Mouse (Mus musculus) heart, adult 9 months (tissue): ENCODE measurements at regions not wholly inside any gene's neighbourhood (a gene's known extent, or its start where the extent isn't known, plus 50 kb on each side); places are given as distances from the start of the nearest gene placed in this dataset.

Experiments
- DNase-seq, 2 experiments: peaks; one replicate each; pipeline ENCODE4 v3.0.0; 2022; ENCODE audit warnings: low spot score in 2 of 2

DNA sequence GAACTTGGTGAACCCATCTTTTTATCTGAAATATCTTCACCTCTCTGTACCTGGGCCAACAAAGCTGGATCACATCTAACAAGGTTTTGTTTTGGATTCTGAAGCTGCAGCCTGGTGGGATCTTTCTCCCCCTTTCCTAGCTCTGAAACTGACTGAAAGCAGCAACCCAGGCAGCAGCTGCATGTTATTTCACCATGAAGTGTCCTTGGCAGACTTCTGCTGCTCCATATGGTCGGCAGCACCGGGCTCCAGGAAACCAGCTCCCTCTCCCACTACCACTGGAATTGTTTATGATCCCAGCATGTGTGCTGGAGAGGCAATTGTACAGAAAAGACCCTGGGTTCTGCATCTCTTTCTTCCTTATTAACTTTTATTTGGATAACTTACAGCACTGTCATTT lies 145.0 kb downstream of the Spata18 start:
- no peak for DNase-seq

DNA sequence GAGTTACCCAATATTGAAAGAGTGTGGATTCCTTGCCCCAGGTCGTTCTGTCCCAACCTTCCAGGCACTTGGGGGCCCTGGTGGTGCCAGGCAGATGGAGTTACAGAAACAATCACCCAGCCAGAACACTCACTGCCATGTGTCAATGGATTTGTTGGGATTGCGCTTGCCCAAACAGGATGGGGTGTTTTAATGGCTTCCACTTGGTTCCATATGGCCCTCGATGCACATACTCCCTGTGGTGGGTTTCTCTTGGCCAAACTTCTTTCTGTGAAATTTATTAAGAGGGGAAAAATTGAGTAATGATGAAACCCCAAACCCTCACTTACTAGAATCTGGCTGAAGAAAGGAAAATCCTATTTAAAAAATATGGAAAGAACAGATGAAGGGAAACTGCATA lies 146.8 kb downstream of the Spata18 start:
- no peak for DNase-seq

DNA sequence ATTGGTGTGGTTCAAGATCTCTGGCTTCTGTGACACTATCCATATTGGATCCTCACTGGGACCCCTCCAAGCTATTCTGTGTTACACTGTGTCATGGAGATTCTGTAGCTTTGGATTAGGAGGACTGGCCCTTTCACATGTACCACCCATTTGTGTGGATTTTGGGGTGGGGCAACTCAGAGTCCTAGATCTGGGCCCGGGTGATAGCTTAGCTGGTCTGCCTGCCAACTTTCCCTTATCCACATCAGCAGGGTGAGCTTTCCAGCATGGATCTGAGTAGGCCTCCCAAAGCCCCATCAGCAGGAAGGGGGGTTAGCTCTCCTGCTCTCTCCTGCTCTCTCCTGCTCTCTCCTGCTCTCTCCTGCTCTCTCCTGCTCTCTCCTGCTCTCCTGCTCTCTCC lies 152.3 kb downstream of the Spata18 start:
- DNase-seq: peak in 1 of 2 experiments; percentile 47

DNA sequence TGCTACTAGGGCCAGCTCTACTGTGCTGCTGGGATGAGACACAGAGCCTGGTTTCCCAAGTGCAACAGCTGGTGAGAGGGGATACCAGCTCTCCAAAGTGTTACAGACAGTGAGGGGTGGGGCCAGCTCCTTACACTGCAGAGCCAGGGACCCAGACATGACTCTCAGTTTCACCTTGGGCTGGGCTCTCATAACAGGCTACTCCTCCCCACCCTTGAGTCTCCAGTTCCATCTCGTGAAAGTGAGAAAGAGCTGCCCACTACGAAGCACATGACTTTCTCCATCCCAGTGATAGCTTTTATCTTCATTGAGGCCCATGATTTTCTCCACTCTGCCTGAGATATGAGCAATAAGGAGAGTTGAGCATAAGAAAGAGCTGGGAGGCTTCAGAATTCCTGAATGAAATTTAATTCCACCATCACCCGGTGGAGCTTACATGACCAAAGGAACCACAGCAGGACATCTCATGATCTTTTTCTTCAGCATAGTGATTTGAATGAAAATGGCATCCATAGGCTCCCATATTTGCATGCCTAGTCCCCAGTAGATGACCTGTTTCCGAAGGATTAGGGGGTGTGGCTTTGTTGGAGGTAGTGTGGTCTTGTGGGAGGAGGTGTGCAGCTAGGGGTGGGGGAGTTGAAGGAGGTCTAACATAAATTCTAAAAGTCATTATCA lies 153.5 kb downstream of the Spata18 start:
- no peak for DNase-seq

DNA sequence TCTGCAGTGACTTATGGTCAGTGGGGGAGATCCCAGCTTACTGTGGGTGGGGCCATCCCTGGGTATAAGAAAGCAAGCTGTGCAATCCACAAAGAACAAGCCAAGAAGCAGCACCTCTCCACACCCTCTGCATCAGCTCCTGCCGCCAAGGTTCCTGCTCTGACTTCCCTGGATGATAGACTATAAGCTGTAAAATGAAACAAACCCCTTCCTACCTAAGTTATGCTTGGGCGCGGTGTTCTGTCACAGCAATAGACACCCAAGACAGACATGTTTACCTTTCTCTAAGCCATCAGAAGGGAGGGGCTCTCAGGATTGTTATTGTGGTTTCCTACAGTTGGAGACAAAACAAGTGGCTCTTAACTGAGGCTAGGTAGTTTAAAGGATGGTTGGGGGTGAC lies 159.5 kb downstream of the Spata18 start:
- DNase-seq: no peak

DNA sequence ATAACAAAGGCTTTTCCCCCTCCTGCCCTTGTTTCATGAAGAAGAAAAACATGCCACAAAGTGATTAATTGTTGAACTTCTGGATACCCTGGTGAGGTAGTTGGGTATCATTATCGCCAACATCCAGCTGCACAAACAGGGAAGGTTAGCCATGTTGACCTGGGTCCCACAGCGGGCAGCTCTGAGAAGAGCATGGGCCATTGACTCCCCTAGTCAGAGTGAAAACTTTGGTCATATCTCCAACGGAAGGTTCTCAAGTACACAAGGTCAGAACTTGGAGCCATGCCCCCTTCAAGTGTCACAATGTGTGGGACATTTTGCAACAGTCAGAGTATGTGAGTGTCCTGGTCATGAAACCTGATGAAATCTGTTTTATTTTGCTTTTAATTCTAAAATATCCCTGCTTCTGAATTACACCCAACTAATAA lies 159.9 kb downstream of the Spata18 start:
- no peak for DNase-seq

DNA sequence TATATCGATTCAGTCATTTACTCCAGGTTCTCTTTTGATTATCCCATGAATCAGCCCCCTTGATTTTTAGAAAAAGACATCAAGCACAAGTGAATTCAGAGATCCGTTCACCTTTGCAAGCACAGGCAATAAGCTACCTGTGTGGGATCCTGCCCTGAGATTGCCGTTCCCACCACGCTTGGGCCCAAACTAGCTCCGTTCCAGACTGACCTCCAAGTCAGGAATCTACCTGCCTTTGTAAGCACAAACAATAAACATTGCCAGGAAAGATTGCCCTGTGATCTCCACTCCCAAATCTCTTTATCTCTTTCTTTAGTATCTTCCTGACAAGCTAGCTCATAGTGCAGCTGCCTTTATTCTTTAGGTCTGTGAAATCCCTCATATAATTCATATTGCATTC lies 164.6 kb downstream of the Spata18 start:
- DNase-seq: no peak

DNA sequence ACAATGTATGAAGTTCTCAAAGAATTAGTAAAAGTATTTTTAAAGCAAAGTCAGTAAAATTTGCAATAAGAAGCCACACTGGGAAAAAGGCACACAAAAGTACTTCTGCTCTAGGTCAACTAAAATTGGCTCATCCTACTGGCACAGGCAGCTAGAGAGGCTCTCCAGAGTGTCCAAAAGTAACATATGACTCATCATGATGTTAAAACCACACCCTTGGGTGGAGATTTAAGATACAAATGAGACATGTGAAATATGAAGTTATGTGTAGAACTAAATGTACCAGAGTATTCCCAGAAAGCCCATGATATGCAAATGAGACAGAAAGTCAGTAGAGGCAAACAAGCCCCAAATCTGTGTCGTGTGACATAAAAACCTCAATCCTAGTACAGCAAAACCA lies 166.0 kb downstream of the Spata18 start:
- DNase-seq: peak; percentile 45 to 60

DNA sequence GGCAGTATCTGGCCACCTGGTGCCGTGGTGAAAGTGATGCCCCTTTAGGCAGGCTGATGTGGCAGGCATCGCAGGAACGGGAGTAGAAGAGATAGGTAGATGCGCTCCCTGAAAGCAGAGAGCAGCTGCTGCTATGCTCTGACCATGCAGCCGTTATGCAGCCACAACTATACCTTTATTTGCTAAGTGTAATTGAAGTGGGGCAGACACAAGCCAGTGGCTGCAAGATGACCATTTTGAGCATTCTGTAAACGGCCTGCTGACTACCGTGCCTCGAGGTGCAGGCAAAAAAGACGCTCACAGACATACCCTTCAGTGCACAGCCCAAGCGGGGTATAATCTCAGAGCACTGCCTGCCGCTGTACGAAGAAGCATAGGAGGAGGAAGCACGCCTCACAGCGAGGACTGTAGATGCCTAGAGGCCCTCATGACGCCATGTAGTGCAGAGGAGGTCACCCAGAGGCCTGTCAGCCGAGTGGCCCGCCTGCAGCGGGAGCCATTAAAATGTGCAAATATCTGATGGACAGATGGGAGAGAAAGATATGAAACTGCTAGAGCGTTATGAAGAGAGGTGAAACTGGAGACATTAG lies 170.9 kb downstream of the Spata18 start:
- no peak for DNase-seq

DNA sequence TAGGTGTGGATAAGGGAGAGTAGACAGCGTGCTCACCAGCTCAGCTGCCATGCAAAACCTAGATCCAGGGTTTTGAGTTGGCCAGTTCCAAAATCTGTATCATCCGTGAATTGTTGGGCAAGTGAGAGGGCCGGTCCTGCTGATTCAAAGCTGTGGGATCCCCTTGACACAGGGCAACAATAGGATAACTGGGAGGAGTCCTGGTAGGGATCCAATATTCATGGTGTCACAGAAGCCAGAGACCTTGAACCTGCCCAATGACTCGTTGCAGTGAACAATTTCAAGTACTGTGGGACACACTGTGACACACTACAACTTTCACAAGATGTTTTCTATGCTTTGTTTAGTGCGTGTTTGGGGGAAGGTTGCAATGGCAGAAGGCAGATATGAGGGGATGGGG lies 172.2 kb downstream of the Spata18 start:
- DNase-seq: no peak

DNA sequence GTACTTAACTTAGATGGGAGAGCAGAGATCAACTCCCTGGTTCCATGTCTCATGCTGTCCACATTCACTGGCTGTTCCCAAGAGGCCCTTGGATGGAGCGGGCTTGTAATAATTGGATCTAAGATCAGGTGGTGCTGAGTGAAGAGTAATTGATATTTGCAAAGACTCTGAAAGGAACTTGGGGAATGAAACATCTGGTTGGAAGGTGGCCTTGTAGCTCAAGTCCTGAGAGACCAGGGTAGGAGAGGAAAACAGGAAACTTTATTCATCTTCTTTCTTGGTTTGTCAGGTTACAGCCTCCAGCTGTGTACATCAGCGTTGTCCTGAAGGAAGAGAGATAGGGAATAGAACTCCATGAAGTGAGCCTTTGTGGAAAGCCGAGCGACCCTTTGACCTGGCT lies 175.8 kb downstream of the Spata18 start:
- DNase-seq: peak; percentile 24 to 30

DNA sequence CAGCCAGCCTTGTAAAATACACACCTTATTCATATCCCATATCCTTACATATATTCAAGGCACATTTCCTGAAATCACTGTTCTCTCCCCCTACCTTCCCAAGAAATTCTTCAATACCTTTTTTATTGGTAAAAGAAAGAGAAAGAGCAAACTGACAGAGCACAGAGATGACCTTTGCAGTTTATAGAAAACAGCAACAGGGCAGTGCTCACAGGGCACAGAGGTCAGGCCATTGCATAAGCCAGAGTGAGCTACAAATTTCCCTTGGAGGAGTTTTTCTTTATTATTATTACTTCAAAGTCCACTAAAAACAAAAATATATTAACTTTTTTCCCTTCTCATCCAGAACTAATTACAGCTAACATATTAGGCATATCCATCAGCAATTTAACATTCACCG lies 182.5 kb downstream of the Spata18 start:
- no peak for DNase-seq

DNA sequence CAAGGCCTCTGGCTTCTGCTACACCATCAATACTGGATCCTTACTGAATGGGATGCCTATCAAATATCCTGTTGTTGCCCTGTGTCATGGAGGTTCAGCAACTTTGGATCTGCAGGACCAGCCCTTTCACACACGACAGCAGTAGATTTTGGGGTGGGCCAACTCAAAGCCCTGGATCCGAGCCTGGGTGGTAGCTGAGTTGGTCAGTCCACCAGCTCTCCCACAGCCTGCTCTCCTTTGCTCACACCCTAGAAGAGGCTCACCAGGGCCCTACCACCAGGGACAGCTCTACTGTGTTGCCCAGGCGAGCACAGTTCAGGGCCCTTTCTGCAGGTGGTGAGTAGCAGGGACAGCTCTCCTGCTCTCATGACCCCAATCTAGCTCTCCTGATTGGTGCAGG lies 192.6 kb downstream of the Spata18 start:
- no peak for DNase-seq

DNA sequence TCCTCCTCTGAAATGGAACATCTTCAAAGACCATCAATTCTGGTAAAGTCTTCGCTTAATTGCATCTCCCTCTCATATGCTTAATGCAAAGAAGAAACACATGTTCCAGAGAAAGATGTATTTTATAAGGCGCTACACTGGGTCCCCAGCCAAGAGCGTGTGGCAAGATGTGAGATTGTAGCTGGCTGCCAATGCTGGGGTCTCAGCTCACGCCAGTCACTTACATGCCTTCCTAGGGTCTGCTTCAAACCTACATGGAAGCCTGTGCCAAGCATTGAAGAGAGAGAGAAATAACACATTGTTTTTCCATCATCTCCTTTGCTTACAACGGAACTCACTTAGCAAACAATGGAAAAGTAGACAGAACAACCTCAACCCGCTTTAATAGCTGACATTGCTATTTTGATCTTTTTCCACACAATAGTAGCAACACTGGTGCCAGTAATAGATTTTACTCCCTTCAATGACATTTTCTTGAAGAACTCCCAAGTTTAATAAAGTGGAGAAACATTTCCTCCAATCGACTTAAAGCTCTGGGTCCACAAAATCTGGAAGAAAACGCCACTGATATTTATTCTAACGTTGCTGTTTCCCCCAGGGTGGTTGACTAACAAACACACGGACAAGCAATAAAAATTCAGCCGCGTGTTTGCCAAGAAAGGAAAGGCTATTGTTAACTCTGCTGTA lies 195.1 kb downstream of the Spata18 start:
- peak in 1 of 2 experiments; percentile 58 for DNase-seq

DNA sequence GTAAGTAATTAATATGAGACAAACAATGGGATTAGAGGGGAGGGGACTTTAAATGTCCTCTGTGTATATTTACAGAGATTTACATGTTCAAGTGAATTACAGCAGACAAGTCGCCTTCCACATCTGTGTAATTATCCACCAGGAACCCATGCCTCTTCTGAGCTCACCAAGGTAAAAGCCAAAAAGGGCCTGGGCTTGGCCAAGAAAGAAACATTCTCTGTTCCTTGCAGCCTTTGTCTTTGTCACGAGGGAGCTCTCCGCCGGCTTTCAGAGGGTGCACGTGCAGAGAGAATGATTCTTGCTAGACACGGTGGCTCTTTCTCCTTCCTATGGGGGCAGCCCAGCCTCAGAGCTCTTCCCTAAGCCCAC lies 195.6 kb downstream of the Spata18 start:
- peak in 1 of 2 experiments; percentile 28 for DNase-seq

DNA sequence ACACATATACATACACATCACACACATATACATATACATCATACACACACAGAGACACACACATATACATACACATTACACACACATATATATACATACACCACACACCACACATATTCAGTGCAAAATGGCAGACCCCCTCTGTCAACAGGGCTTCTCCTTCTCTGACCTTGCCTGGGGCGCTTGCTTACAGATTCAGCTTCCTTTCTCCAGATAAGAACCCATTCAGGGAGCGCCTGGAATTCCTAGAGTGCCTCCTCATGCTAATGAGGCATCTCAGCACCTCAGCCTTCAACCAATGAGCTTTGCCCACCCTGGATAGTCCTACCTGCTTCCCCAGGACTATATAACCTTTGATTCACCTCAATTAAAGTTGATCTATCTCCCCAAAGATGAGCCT lies 200.3 kb downstream of the Spata18 start:
- DNase-seq: no peak

DNA sequence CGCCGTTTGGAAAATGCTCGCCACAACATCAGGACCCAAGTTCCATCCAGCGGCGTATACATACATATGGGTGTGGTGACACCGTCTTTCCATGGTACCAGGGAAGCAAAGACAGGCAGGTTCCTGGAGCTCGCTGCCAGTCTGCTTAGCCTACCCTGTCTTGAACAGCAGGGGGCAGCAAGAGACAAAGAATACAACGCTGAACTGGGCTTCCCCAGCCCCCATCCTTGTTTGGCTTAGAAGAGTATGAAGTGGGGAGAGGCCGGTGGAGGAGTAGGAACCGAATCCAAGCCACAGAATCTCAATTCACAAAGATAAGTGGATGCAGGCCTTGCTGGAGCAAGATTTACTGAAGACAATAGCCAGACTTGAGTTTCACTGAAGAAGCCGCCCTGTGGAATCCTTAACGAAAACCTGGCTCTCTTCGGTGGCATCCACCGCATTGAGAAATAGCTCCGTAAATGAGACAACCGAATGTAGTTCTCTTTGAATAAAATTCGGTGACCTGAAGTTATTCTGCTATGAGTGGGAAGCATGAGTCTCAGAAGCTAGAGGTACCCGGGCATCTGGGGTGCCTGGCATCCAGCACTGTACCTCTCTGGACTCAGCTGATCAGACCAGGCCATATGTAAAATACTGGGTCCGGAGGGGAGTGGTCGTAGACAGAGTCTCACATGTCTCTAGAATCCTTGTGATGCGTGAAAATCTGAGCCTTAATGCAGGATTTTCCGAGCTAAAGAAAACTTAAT lies 203.0 kb downstream of the Spata18 start:
- peak; percentile 64 to 79 for DNase-seq

DNA sequence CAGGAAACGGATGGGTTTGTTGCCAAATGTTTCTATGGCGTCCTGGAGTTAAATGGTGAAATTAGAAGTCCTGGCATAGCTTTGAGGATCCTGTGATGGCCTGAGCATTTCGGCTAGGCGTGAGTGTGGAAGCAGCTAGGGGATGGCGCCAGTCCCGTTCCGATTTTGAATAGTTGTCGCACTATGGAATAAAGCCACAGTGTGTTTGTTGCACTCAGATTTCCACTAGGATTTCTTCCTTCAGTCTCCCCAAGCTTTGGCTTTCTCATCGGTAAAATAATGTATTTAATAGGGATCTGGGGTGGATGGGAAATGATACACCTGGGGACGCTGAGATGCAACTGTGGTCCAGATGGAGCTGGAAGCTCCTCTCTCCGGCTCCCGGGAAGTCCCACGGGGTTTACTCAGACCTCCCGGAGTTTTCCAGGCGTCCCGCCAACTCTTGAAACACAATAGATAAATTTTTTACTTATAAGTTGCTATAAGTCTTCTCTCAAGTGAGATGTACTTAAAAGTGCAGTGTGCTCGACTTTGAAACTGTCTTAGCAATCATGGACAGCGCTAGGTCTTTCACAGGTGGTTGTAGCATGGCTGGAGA lies 203.7 kb downstream of the Spata18 start:
- DNase-seq: peak; percentile 30 to 47

DNA sequence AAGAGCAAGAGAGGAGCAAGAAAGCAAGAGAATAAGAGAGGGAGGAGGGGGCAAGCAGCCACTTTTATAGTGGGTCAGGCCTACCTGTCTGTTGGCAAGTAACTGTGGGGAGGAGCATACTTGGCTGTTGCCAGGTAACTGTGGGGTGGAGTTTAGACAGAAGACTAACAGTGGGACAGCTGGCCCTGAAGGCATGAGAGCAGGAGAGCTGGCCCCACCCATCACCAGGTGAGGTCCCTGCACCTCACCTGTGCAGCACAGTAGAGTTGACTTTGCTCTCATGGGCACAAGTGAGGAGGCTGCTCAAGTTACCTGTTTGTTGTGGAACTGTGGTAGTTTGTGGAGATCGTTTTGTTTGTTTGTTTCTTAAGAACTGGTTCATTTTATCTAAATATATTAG lies 208.1 kb downstream of the Spata18 start:
- no peak for DNase-seq

DNA sequence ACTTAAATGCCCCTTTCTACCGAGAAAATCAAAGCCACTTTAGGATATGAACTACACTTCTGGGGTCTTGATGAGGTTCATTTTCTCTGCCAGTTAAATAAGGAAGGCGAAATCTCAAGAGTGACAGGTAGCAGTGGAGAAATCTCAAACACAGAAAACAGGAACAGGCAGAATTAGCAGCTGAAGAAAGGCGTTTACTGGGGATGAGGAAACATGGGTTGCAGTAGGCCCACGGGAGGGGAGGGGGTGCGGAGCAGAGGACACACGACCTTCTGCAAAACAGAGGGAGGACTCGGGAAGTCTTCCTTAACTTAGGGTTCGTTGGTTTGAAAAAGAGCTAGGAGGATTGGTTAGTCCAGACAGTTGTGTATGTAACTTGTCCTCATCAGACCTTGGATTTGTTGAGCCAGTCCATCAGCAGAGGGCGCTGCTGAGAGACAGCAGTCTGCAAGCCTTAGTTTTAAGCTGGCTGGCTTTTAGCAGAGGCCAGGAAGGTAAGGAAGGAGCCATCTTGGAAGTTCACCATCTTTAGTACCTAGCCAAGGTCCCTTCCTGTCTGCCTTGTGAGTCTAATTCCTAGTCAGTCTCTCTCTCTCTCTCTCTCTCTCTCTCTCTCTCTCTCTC lies 204.0 kb downstream of the Usp46 start:
- peak in 1 of 2 experiments; percentile 26 for DNase-seq

DNA sequence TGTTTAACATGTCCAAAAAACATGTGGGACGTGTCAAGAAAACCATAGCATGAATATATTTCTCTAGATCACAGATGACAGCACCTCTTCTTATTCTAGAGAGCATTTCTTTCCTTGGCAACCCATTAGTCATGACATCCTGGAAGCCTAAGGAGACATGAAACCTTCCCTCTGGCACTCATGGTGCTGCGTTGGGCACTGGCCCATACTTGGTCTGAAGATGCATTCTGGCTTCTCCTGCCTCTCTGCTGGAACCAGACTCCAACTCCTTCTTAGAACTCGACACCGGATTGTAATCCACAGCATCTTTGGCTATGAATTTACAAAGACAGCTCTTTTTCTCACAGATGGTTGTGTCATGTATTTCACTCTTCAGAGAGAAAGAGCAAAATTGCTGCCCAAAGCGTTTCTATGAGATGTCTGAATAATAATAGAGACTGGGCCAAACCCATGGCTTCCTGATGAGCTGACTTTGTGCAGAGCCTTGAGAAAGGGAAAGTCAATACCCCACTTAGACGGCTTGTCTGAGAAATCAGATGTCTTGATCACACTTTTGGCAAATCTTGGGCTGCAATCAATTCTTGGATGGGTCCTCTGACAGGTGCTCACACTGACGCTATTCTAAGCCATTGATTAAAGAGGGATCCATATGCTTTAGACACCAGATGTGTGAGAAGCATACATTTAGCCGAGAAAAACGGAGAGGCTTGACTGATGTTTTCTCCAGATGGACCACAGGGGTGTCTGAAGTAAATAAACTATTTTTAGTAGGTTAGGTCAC lies 195.4 kb downstream of the Usp46 start:
- DNase-seq: no peak
